Mouse (Mus musculus) C2C12 (cell line): ENCODE results near the gene Mboat2.

ENCODE experiments used
- CTCF ChIP-seq: IDR thresholded peaks from one replicate; pipeline ENCODE4 v1.5.1; 2011; ENCODE audit not compliant: control insufficient read depth, insufficient read depth, insufficient read length
- MAX ChIP-seq: IDR thresholded peaks from one replicate; pipeline ENCODE4 v1.6.1; 2011; ENCODE audit warnings: mild to moderate bottlenecking, control low read depth

DNA sequence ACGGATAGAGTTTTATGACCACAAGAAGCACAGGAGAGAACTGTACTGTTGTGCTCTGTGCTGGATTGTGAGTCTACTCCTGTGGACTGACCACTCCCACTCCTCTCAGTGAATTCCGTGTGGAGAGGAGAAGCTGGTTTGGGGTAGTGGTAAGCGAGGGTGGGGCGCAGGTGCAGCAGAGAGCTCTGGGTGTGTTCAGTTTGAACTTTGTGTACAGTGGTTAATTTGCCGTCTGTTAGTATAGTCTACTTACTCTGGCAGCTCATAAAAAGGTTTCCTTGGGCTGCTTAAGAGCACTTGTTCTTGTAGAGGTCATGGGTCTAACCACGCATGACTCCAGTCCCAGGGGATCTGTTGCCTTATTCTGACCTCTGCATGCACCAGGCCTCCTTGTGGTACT lies 36.0 kb downstream of the Mboat2 start:
- TF ChIP-seq CTCF: no peak
- TF ChIP-seq MAX: no peak
